Mouse (Mus musculus) kidney, postnatal 4 days (tissue): ENCODE results near the gene Thap4.
"Not testable (repeated sequence)": the region's sequence is repeated elsewhere in the genome, so short reads cannot be mapped to it uniquely, and the experiment has no call there.

Experiments used
- DNase-seq, 2 experiments: peaks; one replicate each; pipeline ENCODE4 v3.0.0; 2021; ENCODE audit warnings: mixed read lengths in 2 of 2

The Thap4 gene

DNA sequence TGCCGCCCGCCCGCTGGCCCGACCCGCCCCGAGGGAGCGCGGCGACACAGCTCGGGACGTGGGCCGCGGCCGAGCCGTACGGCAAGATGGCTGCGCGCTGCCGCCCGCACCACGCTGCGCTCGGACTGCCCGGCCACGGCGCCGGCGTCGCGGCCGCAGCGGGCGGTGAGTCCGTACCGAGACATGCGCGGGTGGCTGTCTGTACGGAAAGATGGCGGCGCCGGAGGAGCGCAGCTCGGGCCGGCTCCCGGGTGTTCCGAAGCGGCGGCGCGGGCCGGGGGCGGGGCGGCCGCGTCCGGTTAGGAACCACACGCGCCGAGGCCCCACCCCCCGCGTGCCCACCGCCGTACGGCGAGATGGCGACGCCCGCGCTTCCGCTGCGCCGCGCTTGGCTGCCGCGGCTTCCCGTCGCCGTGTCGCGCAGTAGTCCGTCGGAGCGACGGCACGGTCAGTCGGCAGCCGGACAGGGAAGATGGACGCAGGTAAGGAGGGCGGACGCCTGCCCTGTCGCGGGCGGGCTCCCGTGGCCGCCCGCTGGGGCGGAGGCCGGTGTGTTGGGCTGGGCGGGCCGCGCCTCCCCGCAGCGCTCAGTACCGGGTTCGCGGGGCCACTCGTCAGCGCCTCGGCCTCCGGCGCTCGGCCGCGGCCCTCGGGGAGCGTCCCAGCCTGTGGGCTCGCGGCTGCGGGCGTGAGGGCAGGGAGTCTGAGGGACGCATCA lies at the start of gene Thap4:
TSS of gene Thap4 (minus strand) at position 292 of the 718 bp plus-strand sequence.
- peak; percentile 94 to 97 for DNase-seq

DNA sequence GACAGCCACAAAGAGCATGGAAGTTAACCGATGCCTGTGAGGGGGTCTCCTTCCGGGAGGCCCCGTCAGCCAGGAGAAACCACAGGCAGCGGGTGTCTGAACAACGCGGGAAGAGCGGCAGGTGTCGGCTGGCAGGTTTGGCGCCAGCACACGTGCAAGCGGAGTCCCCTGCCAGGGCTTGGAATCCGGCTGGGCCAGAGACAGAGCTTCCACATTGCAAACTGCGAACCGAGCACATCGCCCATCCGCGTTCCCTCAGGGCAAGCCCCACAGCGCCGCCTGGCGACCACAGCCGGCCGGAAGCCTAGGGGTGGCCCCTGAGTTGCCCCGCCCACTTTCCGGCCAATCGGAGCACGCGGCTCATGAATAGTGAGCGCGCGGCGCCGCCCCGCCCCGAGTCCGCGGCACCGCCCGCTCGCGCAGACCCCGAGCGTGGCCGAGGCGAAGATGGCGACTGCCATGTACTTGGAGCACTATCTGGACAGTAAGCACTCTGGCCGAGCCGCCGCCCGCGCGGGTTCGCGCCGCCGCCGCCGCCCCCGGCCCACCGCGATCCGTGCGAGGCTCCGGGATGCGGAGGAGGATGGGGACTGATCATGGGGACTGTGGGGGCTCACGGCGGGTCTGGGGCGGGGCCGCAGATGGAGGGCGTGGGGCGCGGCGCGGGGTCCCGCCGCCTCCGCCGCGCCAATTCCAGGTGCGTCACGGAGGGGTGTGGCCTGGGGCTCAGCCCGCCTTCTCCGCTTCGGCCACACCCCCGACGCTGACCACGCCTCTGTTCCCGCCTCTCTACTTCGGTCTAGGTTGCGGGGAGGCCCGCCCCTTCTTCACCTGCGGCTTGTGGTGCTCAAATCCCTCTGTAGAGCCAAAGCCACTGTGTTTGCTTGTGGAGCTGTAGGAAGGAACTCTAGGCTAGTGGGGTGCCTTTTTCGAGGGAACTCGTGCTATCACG lies 49.2 kb upstream of the Thap4 start, which contains the start of gene Ing5:
TSS of gene Ing5 (plus strand) at position 410 of the 952 bp plus-strand sequence.
- DNase-seq = peak; percentile 100

DNA sequence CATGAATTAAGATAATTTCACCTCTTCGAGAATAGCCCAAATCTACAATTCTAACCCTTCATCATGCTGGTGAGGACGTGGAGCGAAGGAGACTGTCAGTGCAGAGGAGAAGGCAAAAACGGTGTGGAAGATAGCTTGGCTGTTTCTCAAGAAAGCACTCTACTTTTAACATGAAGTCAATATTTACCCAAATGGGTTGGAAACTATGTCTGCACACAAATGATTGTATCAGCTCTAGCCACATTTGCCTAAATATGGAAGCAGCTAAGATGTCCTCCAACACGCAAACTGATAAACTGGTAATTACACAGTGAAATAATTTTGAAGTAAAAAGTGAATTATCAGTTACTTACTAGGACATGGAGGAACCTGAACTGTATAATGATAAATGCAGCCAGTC lies 48.1 kb upstream of the Thap4 start:
- no peak for DNase-seq

DNA sequence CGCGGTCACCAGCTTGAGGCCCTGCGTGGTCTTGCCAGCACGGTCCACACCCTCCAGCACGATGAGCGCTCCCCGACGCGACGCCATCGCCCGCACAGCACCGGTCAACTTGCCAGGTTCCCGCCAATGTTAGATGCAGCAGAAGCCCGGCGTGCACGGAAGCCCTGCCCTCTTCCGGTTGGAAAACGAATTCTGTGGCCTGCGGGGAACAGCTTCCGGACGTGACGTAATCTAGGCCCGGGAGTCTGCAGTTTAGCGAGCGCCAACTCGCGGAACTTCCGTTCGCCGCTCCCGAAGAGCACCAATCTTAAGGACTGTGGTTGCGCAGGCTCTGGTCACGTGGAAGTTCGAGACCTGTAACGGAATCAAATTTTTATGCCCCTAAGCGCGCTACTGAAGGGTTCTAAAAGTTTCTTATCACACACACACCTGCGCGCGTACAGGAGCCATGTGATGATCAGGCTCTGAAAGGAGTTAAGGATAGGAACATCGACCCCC lies 47.1 kb upstream of the Thap4 start, which contains the start of gene Dtymk:
TSS of gene Dtymk (minus strand) at position 194 of the 498 bp plus-strand sequence.
- DNase-seq = peak; percentile 92 to 95

DNA sequence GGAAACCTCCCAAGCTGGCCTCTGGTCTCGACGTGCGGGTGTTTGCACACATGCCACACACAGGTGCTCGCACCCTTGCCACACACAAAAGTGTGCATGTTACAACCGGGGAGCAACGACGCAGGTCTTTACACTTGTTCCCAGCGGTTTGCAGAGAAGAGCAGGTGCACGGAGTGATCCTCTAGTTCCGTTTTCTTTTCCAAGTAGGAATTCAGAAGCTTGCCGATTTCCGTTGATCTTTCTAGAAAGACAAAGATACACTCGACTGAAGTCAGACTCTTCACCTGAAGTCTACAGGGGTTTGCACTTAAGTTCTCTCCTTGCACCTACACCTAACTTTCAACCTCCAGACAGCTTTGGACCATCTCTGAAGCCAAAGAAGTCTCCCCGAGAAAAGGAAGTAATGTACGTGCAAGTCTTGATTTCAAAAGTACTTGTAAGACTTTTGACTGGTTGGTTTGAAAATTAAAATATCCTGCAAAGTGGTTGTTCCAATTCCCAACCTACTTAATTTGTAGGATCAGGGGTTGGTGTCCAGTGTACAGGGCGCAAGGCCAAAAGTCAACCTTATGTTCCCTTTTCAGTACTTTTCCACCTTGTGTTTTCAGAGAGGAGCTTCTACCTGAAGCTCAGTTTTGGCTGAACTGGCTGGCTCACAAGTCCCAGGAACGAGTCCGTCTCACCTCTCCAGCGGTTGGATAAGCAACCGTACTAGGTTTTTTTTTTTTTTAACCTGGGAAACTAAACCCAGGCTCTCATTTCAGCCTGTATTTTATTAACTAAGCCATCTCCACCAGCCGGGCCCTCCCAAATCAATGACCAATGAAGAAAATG lies 46.2 kb upstream of the Thap4 start:
- no peak for DNase-seq

DNA sequence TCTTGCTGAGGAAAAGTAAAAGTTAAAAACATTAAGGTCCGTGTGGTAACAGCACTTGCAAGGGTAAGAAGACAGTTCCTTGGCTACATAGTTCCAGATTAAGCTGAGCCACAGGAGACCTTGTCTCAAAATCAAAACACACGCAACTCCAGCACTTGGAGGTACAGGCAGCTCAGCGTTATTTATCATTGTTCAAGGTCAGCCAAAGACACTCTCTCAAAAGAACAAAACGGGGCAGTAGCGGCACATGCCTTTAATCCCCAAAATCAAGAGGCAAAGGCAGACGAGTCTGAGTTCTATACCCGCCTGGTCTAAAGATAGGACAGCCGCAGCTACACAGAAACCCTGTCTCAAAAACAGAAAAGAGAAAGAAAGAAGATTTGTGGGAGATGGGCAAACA lies 41.2 kb upstream of the Thap4 start:
- no peak for DNase-seq

DNA sequence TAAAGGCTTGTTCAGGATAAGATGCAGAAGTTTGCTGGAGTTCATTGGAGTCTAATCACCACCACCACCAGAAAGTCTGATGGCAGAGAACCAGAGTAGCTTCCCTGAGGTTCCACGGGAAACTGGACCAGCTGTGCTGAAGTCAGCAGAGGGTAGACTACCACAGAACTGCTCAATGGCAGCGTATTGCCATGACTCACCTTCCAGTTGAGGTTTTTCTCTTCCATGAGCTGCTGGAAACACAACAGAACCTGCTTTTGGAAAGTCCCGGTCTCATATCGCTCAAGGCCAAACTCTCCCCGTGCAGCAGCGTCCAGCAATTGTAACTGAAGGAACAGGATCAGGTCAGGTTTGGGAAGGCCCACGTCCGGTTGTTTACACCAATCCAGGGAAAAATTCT lies 39.9 kb upstream of the Thap4 start:
- no peak for DNase-seq

DNA sequence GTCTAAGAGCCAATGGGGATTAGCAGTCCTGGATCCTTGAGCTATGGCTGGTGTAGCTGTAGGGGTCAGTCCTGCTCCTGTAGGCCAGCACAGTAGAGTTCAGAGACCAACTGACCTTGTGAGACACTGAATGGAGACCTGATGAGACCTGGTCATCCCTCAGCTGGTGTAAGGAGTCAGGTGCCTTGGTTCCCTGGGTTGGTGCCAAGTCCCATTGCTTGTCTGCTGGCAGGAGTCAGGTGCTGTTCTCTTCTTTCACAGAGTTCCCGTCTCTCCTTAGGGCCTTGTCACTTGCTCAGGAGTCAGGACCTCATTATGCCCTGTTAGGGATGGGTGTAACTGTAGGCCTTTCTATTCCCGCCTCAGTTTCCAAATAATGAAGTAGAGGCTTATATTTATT lies 32.2 kb upstream of the Thap4 start:
- DNase-seq = peak in 1 of 2 experiments; percentile 15

DNA sequence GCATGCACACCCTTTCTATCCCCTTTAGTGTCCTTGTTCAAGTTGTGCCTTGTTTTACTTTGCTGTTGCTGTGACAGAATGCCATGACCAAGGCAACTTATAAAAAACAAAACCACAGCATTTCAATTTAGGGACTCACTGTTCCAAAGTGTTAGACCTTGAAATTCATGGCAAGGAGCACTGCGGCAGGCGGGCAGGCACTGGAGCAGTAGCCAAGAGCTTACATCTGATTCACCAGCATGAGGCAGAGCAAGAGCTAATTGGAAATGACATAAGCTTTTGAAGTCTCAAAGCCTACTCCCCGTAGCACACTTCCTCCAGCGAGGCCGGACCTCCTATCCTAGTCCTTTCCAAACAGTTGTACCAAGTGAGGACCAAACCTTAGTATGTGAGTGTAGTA lies 22.0 kb upstream of the Thap4 start:
- DNase-seq = no peak

DNA sequence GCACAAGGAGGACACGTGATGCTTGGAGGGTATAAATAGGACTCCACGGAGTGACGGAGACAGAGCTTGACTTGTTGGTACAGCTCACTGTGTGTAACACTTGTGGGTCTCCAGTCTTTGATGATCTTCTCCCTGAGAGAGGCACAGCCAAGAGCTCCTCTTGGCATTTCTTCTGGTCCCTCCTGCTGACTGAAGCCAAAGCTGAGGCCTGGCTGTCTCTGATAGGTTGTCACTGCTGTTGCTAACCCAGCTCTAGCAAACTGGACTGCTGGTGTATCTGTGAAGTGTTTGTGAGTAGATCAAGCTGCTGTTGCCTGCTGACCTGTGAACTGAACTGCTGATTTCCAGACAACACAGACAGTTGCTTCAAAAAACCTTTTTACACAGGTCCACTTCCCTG lies 15.2 kb upstream of the Thap4 start:
- no peak for DNase-seq

DNA sequence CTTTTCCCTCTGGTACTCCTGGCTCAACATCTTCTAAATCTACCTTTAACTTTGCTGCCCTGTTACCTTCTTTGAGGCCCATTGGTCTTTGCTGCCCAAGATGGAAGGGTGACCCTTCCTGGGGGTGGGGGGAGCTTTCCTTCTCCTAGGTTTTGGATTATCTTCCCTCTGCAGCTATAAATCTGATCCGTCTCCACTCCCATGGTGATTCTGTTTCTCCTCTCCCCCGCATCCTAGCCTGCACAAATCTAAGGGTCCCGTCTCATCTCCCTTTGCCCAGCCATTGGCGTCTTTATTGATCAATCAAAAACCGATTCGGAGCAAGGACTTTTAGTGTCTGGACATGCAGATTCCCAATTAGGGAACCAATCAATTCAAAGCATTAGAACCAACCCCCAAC lies 12.9 kb upstream of the Thap4 start:
- DNase-seq = no peak

DNA sequence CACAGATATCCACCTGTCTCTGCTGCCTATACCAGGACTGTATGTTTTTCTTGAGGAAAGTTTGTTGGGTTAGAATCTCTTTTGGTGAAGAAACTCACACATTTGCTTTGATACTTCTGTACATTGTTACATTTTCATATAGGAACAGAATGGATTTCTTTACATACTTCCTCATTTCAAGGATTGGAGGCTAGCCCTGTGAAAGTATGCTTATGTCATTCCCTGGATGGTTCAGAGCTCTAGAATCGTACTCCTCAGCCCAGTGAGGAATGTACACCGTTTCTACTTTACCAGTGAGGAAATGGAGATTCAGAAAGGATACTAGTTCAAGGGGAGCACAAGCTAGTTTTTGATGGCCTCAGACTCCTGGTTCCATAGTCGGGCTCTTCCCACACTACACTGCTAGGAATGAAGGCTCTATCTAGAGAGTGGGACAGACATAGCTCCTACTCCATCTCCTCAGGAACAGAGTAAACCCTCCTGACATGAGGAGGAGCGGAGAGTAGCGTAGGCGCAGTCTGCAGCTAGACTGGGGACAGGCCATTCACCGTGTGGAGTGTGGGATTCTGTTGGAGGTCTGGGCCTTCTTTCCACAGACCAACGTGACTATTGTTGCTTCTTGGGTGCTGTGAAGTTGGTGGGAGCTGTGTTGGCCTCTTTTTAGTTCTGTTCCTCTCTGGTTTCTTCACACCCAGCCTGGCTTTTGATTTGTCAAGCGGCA lies 10.4 kb upstream of the Thap4 start:
- DNase-seq = no peak

DNA sequence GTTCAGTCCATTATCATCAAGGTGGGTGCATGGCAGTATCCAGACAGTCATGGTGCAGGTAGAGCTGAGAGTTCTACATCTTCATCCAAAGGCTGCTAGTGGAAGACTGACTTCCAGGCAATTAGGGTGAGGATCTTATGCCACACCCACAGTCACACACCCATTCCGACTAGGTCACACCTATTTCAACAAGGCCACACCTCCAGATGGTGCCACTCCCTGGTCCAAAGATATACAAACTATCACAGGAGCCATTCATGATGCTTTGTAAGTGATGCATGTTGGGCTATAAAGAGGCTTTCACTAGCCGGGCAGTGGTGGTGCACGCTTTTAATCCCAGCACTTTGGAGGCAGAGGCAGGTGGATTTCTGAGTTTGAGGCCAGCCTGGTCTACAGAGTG lies 8.9 kb upstream of the Thap4 start:
- not testable (repeated sequence) for DNase-seq

DNA sequence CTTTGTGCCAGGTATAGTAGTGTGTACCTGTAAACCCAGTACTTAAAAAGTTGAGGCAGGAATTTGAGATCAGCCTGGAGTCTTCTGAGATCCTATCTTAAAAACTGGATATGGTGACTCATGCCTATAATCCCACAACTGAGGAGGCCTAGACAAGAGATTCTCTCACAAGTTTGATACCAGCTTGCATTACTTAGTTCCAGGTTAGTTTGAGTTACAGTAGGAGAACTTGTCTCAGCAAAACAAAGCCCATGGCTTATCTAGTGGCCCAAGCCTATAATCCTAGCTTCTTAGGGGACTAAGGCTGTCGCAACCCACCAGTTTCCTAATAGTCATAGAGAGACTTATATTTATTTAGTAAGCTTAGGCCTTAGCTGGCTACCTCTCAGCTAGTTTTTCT lies 5.4 kb upstream of the Thap4 start:
- no peak for DNase-seq

DNA sequence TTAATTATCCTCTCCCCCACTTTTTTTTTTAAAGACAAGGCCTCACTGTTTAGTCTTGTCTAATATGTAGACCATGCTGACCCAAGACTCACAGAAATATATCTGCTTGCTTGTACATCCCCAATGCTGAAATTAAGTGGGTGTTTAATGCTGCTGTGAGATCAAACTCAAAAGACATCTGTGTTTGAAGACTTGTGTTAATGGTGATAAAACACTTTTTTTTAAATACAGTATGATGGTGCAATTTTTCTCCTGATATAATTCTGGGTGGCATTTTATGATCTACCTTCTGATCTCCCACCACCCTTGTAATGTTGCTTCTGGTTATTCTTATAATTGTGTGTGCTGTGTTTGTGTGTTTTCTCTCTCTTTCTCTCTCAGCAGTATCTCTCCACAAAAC lies 1.5 kb upstream of the Thap4 start:
- no peak for DNase-seq

DNA sequence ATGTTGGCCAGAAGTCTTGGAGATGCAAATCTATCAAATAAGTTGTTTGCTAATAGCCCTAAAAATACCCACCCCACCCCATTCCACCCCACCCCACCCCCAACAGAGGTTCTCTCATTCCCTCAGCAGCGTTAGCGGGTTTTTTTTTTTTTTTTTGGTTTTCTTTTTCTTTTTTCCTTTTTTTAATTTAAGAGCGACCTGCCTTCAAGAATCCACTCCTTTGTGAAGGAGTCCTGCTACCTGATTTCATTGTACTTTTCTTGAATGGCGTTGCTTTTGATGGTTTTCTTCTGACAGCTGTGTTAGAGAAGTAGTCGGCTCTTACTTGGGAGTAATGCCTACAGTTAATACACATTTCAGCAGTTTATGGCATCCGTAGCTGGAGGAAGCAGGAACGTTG lies 954 bp upstream of the Thap4 start:
- DNase-seq = no peak

DNA sequence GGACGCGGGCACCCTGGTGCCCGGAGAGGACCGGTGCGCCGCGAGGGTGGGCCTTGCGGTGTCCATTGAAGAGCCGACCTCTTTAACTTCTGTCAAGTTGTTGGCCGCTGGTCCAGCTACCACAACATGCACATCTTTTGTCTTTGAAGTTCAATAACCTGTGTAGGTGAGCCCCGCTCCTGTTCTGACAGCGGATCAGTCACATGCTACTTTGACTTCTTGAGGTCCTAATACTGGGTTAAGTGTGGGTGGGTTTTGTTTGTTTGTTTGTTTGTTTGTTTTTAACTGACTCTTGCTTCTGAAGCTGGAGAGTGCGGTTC lies 587 bp upstream of the Thap4 start:
- no peak for DNase-seq

DNA sequence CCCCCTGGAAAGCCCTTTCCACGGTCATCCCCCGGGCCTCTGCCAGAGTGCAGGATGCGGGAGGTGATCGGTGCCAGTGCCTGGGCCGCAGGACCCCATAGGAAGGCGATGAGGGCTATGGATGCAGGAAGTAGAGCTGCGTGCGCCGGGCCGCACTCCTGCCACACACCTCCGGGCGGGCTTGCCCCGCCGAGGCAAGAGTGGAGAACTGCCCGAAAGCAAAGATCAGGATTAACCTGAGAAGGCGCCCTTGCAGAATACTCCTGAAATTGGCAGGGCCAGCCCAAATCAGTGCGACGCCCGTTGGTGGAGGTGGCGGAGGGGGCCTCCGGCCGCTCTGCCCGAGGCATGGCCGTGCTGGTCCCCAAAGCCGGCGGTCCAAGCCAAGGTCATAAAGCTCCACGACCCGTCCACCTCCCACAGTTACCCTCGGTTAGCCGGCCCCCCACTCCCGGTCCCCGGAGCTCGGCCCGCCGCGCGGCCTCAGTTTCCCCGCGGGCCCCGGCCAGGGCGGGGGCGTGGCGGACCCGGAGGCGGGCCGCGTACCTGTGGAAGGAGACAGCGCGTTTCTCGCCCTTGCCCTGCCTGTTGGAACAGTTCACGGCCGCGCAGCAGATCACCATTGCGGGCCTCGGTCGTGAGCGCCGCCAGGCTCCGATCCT lies 622 bp downstream of the Thap4 start:
- DNase-seq = peak; percentile 52 to 70

DNA sequence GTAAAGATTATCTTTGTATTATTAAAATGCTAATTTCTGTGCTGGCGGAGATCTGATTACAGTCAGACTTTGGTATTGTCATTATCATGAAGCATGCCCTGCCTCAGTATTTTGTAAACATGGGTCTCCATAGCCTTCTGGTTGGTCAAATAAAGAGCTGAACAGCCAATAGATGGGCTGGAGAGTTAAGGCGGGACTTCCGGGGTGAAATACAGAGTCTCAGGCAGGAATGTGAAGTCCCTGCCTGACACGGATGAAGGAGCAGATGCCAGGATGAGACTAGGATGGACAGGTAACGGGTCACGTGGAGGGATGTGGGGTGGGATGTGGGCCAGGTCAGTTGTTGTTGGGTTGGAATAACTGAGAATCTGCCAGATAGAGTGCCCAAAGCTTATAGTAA lies 3.4 kb downstream of the Thap4 start, which contains the start of gene Atg4b:
TSS of gene Atg4b (plus strand) at position 211 of the 400 bp plus-strand sequence.
- DNase-seq = no peak

DNA sequence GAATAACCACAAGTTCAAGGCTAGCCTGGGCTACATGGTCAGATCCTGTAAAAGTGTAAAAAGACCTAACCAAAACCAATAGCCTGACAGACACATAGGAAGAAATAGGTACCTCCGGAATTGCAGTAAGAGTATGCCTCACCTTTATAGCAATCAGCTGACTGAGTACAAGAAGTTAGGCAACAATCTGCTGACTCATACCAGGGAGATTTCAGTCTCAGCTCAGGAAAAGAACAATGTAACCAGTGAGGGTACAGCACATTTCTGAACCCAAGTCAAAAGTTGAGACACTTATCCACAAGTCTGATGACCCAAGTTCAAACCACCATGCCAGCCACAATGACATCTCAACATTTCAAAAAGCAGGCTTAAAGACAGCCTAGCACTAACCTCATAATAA lies 6.1 kb downstream of the Thap4 start:
- no peak for DNase-seq

DNA sequence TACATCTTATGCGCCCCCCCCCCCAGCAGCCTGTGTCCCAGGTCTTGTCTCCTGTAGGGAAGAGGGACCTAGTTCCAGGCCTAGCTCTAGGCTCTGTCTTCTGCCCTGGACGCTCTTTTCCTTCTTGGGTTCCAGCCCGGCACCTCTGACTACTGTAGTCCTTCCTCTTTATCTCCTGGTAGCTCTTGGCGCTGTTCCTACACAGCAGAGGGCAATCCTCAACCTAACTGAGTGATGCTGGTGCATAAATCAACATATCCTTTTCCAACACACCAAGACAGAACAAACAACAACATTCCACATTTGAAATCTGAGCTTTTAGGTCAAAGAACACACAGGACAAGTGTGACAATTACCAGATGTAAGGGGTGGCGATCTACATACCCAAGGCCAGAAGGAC lies 8.5 kb downstream of the Thap4 start:
- no peak for DNase-seq

DNA sequence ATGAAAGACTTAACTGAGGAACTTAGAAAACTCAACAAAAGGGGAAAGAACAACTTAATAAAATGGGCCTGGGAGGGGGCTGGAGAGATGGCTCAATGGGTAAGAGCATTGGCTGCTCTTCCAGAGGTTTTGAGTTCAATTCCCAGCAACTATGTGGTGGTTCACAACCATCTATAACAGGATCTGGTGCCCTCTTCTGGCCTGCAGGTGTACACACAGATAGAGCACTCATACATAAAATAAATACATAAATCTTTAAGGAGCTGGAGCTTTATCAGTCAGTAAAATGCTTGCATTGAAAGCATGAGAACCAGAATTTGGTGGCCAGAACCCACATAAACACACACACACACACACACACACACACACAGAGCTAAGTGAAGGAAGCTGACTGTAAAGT lies 11.8 kb downstream of the Thap4 start:
- no peak for DNase-seq
